Mouse (Mus musculus): Measurements from ENCODE around the gene Slfn2. TPM values are rescaled to one million over a fixed set of nuclear protein-coding genes. Genes with fewer than 3 reads are reported as not detected.

Slfn2 gene
- polyA plus RNA-seq, 1 experiment from 2014 or later = 4.5 TPM

- WGBS = 86% methylated on average over 5 of the region's 5 CpGs
- no peaks in the 10 kb centered on the region for H3K9me3 ChIP-seq (ENCODE audit: control insufficient read depth, low read length)
- H3K9ac ChIP-seq (ENCODE audit: low read length) = no peak overlapping the region
- H3K4me3 ChIP-seq (ENCODE audit: control insufficient read depth in 1 of 2, insufficient read depth in 1 of 2, low read depth in 1 of 2, low read length in 2 of 2) = no peak overlapping the region
- no peak for ATAC-seq (ENCODE audit: insufficient number of reproducible peaks, insufficient read depth, low FRiP score, low read depth)
- H3K36me3 ChIP-seq (ENCODE audit: control insufficient read depth, insufficient read depth, low read length) = no peaks in the 10 kb centered on the region
- H3K4me1 ChIP-seq (ENCODE audit: control insufficient read depth in 2 of 2, insufficient read depth in 2 of 2, low read length in 2 of 2) = peaks cover 2 to 10% of the 10 kb centered on the region in 2 experiments
- no peaks in the 10 kb centered on the region for H3K27me3 ChIP-seq (ENCODE audit: control insufficient read depth, insufficient read depth, low read length)
- H3K27ac ChIP-seq (replicated peaks in 1 of 2; ENCODE audit: control insufficient read depth in 1 of 2, insufficient read depth in 1 of 2, low read depth in 2 of 2, low read length in 2 of 2) = peak overlapping the region; percentile 50 to 56; a peak in 3 of 4 replicates
- H3K4me2 ChIP-seq (ENCODE audit: low read length) = no peak overlapping the region
Measured at GRCm38 (mm10) chr11:83078423-83079140, 13.7 kb downstream of the Slfn2 start.

- H3K9ac ChIP-seq (ENCODE audit: low read length) = no peak overlapping the region
- H3K4me3 ChIP-seq (ENCODE audit: control insufficient read depth in 1 of 2, insufficient read depth in 1 of 2, low read depth in 1 of 2, low read length in 2 of 2) = no peak overlapping the region
- no peak overlapping the region for H3K27ac ChIP-seq (replicated peaks in 1 of 2; ENCODE audit: control insufficient read depth in 1 of 2, insufficient read depth in 1 of 2, low read depth in 2 of 2, low read length in 2 of 2)
- no peaks in the 10 kb centered on the region for H3K27me3 ChIP-seq (ENCODE audit: control insufficient read depth, insufficient read depth, low read length)
- ATAC-seq (ENCODE audit: insufficient number of reproducible peaks, insufficient read depth, low FRiP score, low read depth) = peak; percentile 50; the same call in 1 of the 2 replicates
- 37% methylated on average over 9 of the region's 9 CpGs for WGBS
- H3K4me2 ChIP-seq (ENCODE audit: low read length) = no peak overlapping the region
- peaks cover 2 to 10% of the 10 kb centered on the region in 2 experiments for H3K4me1 ChIP-seq (ENCODE audit: control insufficient read depth in 2 of 2, insufficient read depth in 2 of 2, low read length in 2 of 2)
- no peaks in the 10 kb centered on the region for H3K9me3 ChIP-seq (ENCODE audit: control insufficient read depth, low read length)
- H3K36me3 ChIP-seq (ENCODE audit: control insufficient read depth, insufficient read depth, low read length) = no peaks in the 10 kb centered on the region
Measured at GRCm38 (mm10) chr11:83079487-83080199, 14.7 kb downstream of the Slfn2 start.

- Histone ChIP-seq H3K27ac (replicated peaks in 1 of 2; ENCODE audit: control insufficient read depth in 1 of 2, insufficient read depth in 1 of 2, low read depth in 2 of 2, low read length in 2 of 2) (no peak overlapping the region), H3K4me1 (ENCODE audit: control insufficient read depth in 2 of 2, insufficient read depth in 2 of 2, low read length in 2 of 2) (peaks cover 2 to 10% of the 10 kb centered on the region in 2 experiments), H3K9me3 (ENCODE audit: control insufficient read depth, low read length) (no peaks in the 10 kb centered on the region), H3K36me3 (ENCODE audit: control insufficient read depth, insufficient read depth, low read length) (no peaks in the 10 kb centered on the region), H3K9ac (ENCODE audit: low read length) (no peak overlapping the region), H3K4me3 (ENCODE audit: control insufficient read depth in 1 of 2, insufficient read depth in 1 of 2, low read depth in 1 of 2, low read length in 2 of 2) (no peak overlapping the region), H3K27me3 (ENCODE audit: control insufficient read depth, insufficient read depth, low read length) (no peaks in the 10 kb centered on the region), H3K4me2 (ENCODE audit: low read length) (no peak overlapping the region)
- WGBS = 71% methylated on average over 7 of the region's 7 CpGs
- ATAC-seq (ENCODE audit: insufficient number of reproducible peaks, insufficient read depth, low FRiP score, low read depth) = no peak
Measured at GRCm38 (mm10) chr11:83082741-83083473, 18.0 kb downstream of the Slfn2 start.

- H3K4me1 ChIP-seq (ENCODE audit: control insufficient read depth in 2 of 2, insufficient read depth in 2 of 2, low read length in 2 of 2) = peaks cover 0 to 5% of the 10 kb centered on the region in 2 experiments; a peak in 1 of 4 replicates
- no peak overlapping the region for H3K4me3 ChIP-seq (ENCODE audit: control insufficient read depth in 1 of 2, insufficient read depth in 1 of 2, low read depth in 1 of 2, low read length in 2 of 2)
- H3K9ac ChIP-seq (ENCODE audit: low read length) = no peak overlapping the region
- no peaks in the 10 kb centered on the region for H3K9me3 ChIP-seq (ENCODE audit: control insufficient read depth, low read length)
- no peak overlapping the region for H3K27ac ChIP-seq (replicated peaks in 1 of 2; ENCODE audit: control insufficient read depth in 1 of 2, insufficient read depth in 1 of 2, low read depth in 2 of 2, low read length in 2 of 2)
- WGBS = 85% methylated on average over 2 of the region's 2 CpGs
- no peaks in the 10 kb centered on the region for H3K36me3 ChIP-seq (ENCODE audit: control insufficient read depth, insufficient read depth, low read length)
- H3K27me3 ChIP-seq (ENCODE audit: control insufficient read depth, insufficient read depth, low read length) = no peaks in the 10 kb centered on the region
- no peak overlapping the region for H3K4me2 ChIP-seq (ENCODE audit: low read length)
- no peak for ATAC-seq (ENCODE audit: insufficient number of reproducible peaks, insufficient read depth, low FRiP score, low read depth)
Measured at GRCm38 (mm10) chr11:83084161-83084560, 19.2 kb downstream of the Slfn2 start.

- 81% methylated on average over 10 of the region's 10 CpGs for WGBS
- no peaks in the 10 kb centered on the region for H3K36me3 ChIP-seq (ENCODE audit: control insufficient read depth, insufficient read depth, low read length)
- no peak overlapping the region for H3K4me2 ChIP-seq (ENCODE audit: low read length)
- no peak overlapping the region for H3K9ac ChIP-seq (ENCODE audit: low read length)
- no peaks in the 10 kb centered on the region for H3K9me3 ChIP-seq (ENCODE audit: control insufficient read depth, low read length)
- H3K27ac ChIP-seq (replicated peaks in 1 of 2; ENCODE audit: control insufficient read depth in 1 of 2, insufficient read depth in 1 of 2, low read depth in 2 of 2, low read length in 2 of 2) = no peak overlapping the region
- H3K27me3 ChIP-seq (ENCODE audit: control insufficient read depth, insufficient read depth, low read length) = no peaks in the 10 kb centered on the region
- no peak overlapping the region for H3K4me3 ChIP-seq (ENCODE audit: control insufficient read depth in 1 of 2, insufficient read depth in 1 of 2, low read depth in 1 of 2, low read length in 2 of 2)
- ATAC-seq (ENCODE audit: insufficient number of reproducible peaks, insufficient read depth, low FRiP score, low read depth) = no peak
- no peaks in the 10 kb centered on the region; a peak in 1 of 4 replicates for H3K4me1 ChIP-seq (ENCODE audit: control insufficient read depth in 2 of 2, insufficient read depth in 2 of 2, low read length in 2 of 2)
Measured at GRCm38 (mm10) chr11:83084761-83085160, 19.8 kb downstream of the Slfn2 start.

GRCm38 (mm10) chr11:83115138-83115537 lies 50.2 kb downstream of the Slfn2 start:
- Histone ChIP-seq H3K9me3 (ENCODE audit: control insufficient read depth, low read length) (no peaks in the 10 kb centered on the region), H3K4me3 (ENCODE audit: control insufficient read depth in 1 of 2, insufficient read depth in 1 of 2, low read depth in 1 of 2, low read length in 2 of 2) (no peak overlapping the region), H3K9ac (ENCODE audit: low read length) (no peak overlapping the region), H3K27ac (replicated peaks in 1 of 2; ENCODE audit: control insufficient read depth in 1 of 2, insufficient read depth in 1 of 2, low read depth in 2 of 2, low read length in 2 of 2) (no peak overlapping the region), H3K4me1 (ENCODE audit: control insufficient read depth in 2 of 2, insufficient read depth in 2 of 2, low read length in 2 of 2) (no peaks in the 10 kb centered on the region), H3K36me3 (ENCODE audit: control insufficient read depth, insufficient read depth, low read length) (no peaks in the 10 kb centered on the region), H3K4me2 (ENCODE audit: low read length) (no peak overlapping the region), H3K27me3 (ENCODE audit: control insufficient read depth, insufficient read depth, low read length) (no peaks in the 10 kb centered on the region)
- ATAC-seq (ENCODE audit: insufficient number of reproducible peaks, insufficient read depth, low FRiP score, low read depth) = no peak
- WGBS = 32% methylated on average over 2 of the region's 2 CpGs

GRCm38 (mm10) chr11:83116597-83117227 lies 51.8 kb downstream of the Slfn2 start, which contains the start of gene Slfn1:
Slfn1 (plus strand) TSS chr11:83116849.
- no peak for ATAC-seq (ENCODE audit: insufficient number of reproducible peaks, insufficient read depth, low FRiP score, low read depth)
- 85% methylated on average over 13 of the region's 13 CpGs for WGBS
- Histone ChIP-seq H3K4me2 (ENCODE audit: low read length) (no peak within 1 kb of the TSS), H3K9me3 (ENCODE audit: control insufficient read depth, low read length) (no peaks in the 10 kb centered on the region), H3K36me3 (ENCODE audit: control insufficient read depth, insufficient read depth, low read length) (no peaks in the 10 kb centered on the region), H3K27ac (replicated peaks in 1 of 2; ENCODE audit: control insufficient read depth in 1 of 2, insufficient read depth in 1 of 2, low read depth in 2 of 2, low read length in 2 of 2) (no peak within 1 kb of the TSS), H3K4me1 (ENCODE audit: control insufficient read depth in 2 of 2, insufficient read depth in 2 of 2, low read length in 2 of 2) (no peaks in the 10 kb centered on the region), H3K27me3 (ENCODE audit: control insufficient read depth, insufficient read depth, low read length) (no peaks in the 10 kb centered on the region), H3K4me3 (ENCODE audit: control insufficient read depth in 1 of 2, insufficient read depth in 1 of 2, low read depth in 1 of 2, low read length in 2 of 2) (no peak within 1 kb of the TSS), H3K9ac (ENCODE audit: low read length) (no peak within 1 kb of the TSS)
